Mouse (Mus musculus) cortical plate, adult 2 months (tissue): Measurements from ENCODE around the gene Hoxc5.

Source experiments
- CTCF ChIP-seq: fragments of 200-500 bp; IDR thresholded peaks from 2 replicates; pipeline ENCODE4 v1.5.1; 2011; ENCODE audit warnings: mild to moderate bottlenecking, control low read depth, low read length; ENCODE audit not compliant: insufficient read depth; ENCODE audit errors: extremely low read depth
- POLR2A ChIP-seq: fragments of 200-500 bp; IDR thresholded peaks from 2 replicates; pipeline ENCODE4 v1.6.1; 2011; ENCODE audit warnings: mild to moderate bottlenecking, low read length, control low read depth; ENCODE audit not compliant: insufficient read depth; ENCODE audit errors: extremely low read depth

DNA sequence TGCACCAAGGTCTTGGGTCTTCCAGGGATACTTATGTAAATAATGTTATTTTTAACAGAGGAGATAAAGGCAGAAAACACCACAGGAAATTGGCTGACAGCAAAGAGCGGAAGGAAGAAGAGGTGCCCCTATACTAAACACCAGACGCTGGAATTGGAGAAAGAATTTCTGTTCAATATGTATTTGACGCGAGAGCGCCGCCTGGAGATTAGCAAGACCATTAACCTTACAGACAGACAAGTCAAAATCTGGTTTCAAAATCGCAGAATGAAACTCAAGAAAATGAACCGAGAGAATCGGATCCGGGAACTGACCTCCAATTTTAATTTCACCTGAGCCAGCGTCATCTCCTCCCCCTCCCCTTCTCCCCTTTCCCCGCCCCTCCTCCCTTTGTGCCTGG is 3.5 kb downstream of the Hoxc5 start:
- TF ChIP-seq CTCF (no peak), POLR2A (no peak)
